ENCODE assay signal across 7 mouse cellular contexts in the genomic region with DNA sequence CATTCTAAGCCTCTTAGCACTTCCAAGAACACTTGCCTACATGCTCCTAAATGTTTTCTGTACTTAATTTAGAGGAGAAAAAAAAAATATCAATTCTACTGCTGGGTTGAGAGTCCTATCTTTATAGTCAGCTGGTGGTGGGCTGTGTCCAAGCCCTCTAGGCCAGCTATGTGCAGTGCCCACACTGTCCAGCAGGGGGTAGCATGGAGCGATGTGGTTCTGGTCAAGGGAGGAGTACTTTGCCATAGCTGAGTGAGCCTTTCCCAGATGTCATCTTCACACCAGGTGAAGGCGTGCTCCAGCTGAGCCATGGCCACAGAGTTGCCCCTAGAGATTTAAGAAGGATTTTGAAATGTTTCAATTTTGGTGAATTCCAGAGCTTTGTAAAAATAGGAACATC. TPM values are rescaled to one million over a fixed set of nuclear protein-coding genes. Genes with fewer than 3 reads are reported as not detected.
DNase-seq lines count a peak whose midpoint lies in the region; ATAC-seq lines count a peak whose summit lies in the region.

No protein-coding gene starts in this region.

- no peaks in the 10 kb centered on the region for H3K27me3 ChIP-seq in midbrain, embryonic 11.5 days (ENCODE audit: control insufficient read depth, insufficient read depth, low read length)
- no peaks in the 10 kb centered on the region for H3K27me3 ChIP-seq in midbrain, embryonic 15.5 days (replicated peaks)

- WGBS in midbrain, embryonic 11.5 days: 49% methylated on average over 2 of the region's 2 CpGs
- 40% methylated on average over 2 of the region's 2 CpGs for WGBS in midbrain, embryonic 15.5 days

- no peak for ATAC-seq in midbrain, embryonic 11.5 days (ENCODE audit: low FRiP score)
- ATAC-seq in midbrain, embryonic 15.5 days (replicated peaks): no peak

- DNase-seq in midbrain, embryonic 11.5 days (ENCODE audit: low spot score, missing footprints): peak; percentile 97
- peak; percentile 65 to 92 for DNase-seq in adrenal gland, adult (ENCODE audit: inconsistent age in 2 of 2, low spot score in 1 of 2)
- DNase-seq in embryo, embryonic 11 days: peak; percentile 61
- peak; percentile 80 to 86 for DNase-seq in heart, postnatal 36 days
- DNase-seq in lung, postnatal 14 days: peak; percentile 86
- peak; percentile 56 to 76 for DNase-seq in spleen, postnatal 14 days (ENCODE audit: low spot score in 2 of 2)

- H3K4me2 ChIP-seq in midbrain, embryonic 11.5 days: no peak overlapping the region
- H3K4me2 ChIP-seq in midbrain, embryonic 15.5 days: no peak overlapping the region

- no peaks in the 10 kb centered on the region for H3K4me1 ChIP-seq in midbrain, embryonic 11.5 days (ENCODE audit: control insufficient read depth, insufficient read depth, low read length)
- H3K4me1 ChIP-seq in midbrain, embryonic 15.5 days: no peaks in the 10 kb centered on the region

- H3K9me3 ChIP-seq in midbrain, embryonic 11.5 days (ENCODE audit: control insufficient read depth, low read length): no peaks in the 10 kb centered on the region
- no peaks in the 10 kb centered on the region for H3K9me3 ChIP-seq in midbrain, embryonic 15.5 days

- H3K4me3 ChIP-seq in midbrain, embryonic 11.5 days (ENCODE audit: low read depth, low read length): no peak overlapping the region
- no peak overlapping the region for H3K4me3 ChIP-seq in midbrain, embryonic 15.5 days

- no peak overlapping the region for H3K27ac ChIP-seq in midbrain, embryonic 11.5 days (ENCODE audit: low read depth, low read length)
- H3K27ac ChIP-seq in midbrain, embryonic 15.5 days: no peak overlapping the region

- H3K36me3 ChIP-seq in midbrain, embryonic 11.5 days (ENCODE audit: control insufficient read depth, insufficient read depth, low read length): no peaks in the 10 kb centered on the region
- H3K36me3 ChIP-seq in midbrain, embryonic 15.5 days (replicated peaks): peaks cover 18% of the 10 kb centered on the region; the same call in 1 of the 2 replicates

- H3K9ac ChIP-seq in midbrain, embryonic 11.5 days (ENCODE audit: low read length): no peak overlapping the region
- no peak overlapping the region for H3K9ac ChIP-seq in midbrain, embryonic 15.5 days

- intact Hi-C loops in heart, postnatal 36 days (cut with DNase I): loop anchor here (1.0 to 5.0 kb wide), 3 partner anchors 20 to 98 kb away; no protein-coding TSS in a partner anchor

RNA-seq across cellular contexts. Expression of gene Mapk9, which starts 21.7 kb away (rescaled TPM):
- 41.2 and 44.1 TPM in 2 replicates for polyA plus RNA-seq in midbrain, embryonic 11.5 days (2014; fragmentation: Nextera tagmentation; extraction: Ambion mirVana)
- 63.3 and 68.7 TPM in 2 replicates for polyA plus RNA-seq in midbrain, embryonic 15.5 days (2015; fragmentation: Nextera tagmentation; extraction: Ambion mirVana)
- 10 to 100 TPM; 39.9 to 44.1 TPM for total RNA-seq in heart, postnatal 36 days (2021)

RNA-seq across cellular contexts. Expression of gene Gfpt2, which starts 30.9 kb away (rescaled TPM):
- 8.7 and 9.9 TPM in 2 replicates for polyA plus RNA-seq in midbrain, embryonic 11.5 days (2014; fragmentation: Nextera tagmentation; extraction: Ambion mirVana)
- polyA plus RNA-seq in midbrain, embryonic 15.5 days (2015; fragmentation: Nextera tagmentation; extraction: Ambion mirVana): 6.1 and 6.7 TPM in 2 replicates
- 10 to 100 TPM; 11.6 to 12.2 TPM for total RNA-seq in heart, postnatal 36 days (2021)
